Mouse (Mus musculus) megakaryocyte progenitor cell, adult 5-6 weeks (primary cell): ENCODE data around the gene Supt4a. TPM values are rescaled to one million over a fixed set of nuclear protein-coding genes. Genes with fewer than 3 reads are reported as not detected.

Source experiments
- ATAC-seq: replicated peaks from 2 replicates; pipeline ENCODE4 v1.8.0; 2016; ENCODE audit warnings: mild to moderate bottlenecking, moderate TSS enrichment, inconsistent platforms; ENCODE audit not compliant: poor library complexity
- total RNA-seq, 2 experiments: library from RNA; stranded (forward) in 1 of 2; stranded (reverse) in 1 of 2; fragments of 157-497, 149-512 nt in 1 of 2; fragments of 200-1000 nt in 1 of 2; gene quantifications; 2 replicates each; pipeline versions ENCODE4 v1.2.3 to v1.2.4; 2015 to 2017

Gene Supt4a
- total RNA-seq, 2 experiments from 2014 or later: 63.7 to 147 TPM

DNA sequence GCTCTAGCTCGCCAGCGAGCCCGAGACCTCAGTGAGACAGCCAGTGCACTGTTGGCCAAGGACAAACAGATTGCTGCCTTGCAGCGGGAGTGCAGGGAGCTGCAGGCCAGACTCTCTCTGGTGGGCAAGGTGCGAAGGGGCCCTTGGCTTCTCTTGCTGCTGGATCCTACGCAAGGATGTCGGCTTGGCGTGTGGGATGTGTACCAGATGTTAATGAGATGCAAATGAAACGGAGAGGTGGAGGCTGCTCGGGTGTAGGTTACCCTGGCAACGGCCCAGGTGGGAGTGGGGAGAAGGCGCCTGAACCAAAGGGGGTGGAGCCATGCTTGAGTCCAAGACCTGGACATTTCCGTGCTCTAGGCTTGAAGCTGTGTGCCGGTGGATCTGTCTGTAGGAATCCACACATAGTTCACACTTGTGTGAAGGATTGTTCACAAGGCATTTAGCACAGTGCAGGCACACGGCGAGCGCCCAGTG lies 26.2 kb downstream of the Supt4a start:
- no peak for ATAC-seq

DNA sequence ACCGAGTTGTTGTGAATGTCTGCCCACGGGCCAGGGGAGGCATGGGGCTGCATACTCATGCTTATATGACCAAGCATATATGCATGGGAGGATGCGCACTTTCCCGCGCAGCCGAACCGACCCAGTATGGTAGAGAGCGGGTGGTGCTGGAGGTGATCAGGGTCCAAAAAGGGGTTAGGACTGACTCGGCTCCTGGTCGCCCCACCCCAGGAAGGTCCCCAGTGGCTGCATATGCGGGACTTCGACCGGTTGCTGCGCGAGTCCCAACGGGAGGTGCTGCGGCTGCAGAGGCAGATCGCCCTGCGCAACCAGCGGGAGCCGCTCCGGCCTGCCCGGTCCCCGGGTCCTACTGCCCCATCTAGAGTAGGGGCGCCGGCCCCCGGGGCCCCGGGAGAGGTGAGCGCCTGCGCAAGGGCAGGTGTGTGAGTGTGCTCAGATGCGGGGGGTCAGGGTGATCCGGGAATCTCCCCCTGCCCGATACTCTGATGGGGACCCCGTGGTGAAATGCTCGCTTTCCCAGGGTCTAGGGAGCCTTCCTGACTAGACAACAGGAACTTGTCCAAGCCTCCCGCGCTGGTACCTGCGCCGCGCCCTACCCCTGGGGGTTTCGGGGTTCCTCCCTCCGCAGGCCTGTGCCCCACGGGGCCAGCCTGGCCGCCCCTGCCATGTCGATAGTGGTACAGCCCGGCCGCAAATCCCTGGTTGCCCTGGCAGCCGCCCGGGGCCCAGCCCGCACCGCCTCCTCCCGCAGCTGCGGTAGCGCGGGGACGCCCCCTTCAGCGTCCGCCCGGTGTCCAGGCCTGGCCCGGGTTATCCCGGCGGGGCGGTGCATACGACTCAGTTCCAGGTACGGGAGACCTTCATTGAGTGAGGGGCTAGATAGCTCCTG lies 26.9 kb downstream of the Supt4a start:
- ATAC-seq: no peak

DNA sequence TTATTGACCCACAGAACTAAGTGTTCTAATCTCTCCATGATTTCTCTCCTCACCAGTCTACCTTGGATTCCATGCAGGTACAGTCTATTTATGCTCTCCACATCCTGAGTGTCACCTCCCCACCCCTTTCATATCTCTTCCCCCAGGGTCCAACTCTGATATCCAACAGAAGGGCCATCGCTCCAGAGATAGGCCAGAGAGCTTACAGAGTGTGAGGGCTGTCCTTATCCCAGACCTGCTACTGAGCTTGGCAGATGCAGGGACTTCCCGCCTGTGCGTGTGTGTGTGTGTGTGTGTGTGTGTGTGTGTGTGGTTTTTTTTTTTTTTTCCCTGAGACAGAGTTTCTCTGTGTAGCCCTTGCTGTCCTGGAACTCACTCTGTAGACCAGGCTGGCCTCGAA lies 31.4 kb downstream of the Supt4a start:
- no peak for ATAC-seq

DNA sequence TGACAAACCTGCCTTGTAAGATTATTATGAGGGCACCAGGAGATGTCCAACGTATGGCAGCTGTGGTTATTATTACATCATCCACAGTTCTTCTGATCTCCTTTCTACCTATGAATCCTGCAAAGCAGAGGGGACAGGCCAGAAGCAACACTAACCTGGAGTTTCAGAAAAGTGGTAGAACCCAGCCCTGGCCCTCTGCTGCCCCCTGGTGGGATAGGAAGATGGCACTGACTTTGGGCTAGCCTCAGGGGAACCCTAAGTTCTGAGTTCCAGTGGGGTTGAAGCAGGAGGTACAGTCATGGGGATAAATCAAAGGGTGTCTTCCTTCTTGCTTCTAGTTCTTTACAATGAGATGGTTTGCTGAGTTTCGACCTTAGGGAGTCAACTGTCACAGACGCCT lies 33.6 kb downstream of the Supt4a start:
- ATAC-seq: peak; percentile 91

DNA sequence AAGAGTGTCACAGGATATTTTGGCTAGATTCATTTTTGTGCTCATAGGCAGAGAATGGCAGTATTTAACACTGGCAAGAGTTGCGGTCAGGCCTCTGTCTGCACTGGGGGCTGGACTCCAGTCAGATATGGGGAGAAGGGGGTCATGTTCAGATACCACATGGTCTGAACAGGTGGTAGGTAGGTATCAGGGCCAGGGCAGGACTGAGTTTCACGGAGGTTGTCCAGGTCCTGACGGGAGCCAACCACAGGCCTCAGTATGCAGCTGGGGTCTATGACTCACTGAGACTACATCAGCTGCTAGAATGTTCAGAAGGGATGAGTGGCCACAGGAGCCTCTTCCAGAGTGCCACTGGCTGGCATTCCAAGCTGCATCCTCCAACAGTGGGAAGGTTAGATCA lies 35.0 kb downstream of the Supt4a start:
- no peak for ATAC-seq

DNA sequence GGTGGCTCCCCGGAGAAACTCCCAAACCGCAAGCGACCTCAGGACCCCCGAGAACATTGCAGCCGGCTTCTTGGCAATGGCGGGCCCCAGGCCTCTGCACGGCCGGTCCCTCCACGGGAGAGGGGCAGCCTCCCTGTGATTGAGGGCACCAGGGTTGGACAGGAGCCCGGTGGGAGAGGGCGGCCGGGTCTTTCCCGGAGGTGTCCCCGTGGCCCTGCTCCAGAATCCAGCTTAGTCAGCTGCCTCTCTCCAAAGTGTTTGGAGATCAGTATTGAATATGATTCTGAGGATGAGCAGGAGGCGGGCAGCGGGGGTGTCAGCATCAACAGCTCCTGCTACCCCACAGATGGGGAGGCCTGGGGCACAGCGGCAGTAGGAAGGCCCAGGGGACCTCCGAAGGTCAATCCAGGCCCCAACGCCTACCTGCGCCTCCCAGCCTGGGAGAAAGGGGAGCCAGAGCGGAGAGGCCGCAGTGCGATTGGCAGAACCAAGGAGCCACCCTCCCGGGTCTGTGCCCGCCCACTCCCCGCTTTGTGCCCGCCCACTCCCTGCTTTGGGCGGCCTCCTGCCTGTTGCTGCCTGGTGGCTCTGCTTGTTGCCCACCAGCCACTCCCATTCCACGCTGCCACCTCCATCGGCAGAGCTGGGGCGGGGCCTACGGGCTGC lies 40.9 kb downstream of the Supt4a start:
- peak; percentile 91 for ATAC-seq

DNA sequence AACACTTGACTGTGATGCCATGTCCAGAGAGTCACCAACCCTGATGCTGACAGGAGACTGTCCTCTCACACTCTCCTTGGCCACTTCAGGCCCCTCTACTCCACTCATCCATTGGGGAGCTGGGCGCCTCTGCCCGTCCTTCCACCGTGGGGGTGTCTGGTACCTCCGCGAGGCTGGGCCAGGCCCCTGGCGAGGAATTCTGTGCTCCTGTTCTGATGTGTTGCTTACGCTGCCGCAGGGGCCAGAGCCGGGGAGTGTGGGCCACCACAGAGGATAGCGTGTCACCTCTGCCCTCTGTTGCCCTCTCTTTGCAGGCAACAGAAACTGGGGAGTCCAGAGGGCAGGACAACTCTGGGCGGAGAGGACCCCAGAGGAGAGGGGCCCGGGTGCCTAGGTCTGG lies 41.6 kb downstream of the Supt4a start:
- ATAC-seq: no peak

DNA sequence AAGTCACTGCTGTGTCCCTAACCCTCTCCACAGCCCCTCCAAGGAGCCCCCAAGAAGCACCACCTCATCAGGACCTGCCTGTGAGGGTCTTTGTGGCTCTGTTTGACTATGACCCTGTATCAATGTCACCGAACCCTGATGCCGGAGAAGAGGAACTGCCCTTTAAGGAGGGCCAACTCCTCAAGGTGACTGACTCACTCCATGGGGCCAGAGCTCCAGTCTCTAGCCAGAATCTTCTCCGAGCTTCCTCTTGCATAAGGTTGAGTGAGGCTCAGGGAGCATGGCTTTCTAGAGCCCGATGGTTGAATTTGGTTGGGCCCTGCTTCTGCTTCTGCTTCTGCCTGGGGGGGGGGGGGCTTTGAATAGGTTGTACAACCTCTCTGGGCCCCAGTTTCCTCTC lies 42.0 kb downstream of the Supt4a start:
- peak; percentile 51 for ATAC-seq

DNA sequence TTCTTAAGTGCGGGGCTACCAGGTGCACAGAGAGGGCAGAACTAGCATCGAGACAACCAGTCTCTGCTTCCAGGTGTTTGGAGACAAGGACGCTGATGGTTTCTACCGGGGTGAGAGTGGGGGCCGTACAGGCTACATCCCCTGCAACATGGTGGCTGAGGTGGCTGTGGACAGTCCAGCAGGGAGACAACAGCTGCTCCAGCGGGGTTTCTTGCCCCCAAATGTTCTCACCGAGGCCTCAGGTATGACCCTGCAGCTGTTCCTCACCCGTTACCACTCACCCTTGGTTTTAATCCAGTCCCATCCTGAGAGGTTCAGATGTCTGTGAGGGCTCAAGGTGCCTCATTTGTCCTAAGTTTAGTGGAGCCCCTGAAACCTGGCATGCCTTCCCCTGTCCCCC lies 42.8 kb downstream of the Supt4a start:
- no peak for ATAC-seq

DNA sequence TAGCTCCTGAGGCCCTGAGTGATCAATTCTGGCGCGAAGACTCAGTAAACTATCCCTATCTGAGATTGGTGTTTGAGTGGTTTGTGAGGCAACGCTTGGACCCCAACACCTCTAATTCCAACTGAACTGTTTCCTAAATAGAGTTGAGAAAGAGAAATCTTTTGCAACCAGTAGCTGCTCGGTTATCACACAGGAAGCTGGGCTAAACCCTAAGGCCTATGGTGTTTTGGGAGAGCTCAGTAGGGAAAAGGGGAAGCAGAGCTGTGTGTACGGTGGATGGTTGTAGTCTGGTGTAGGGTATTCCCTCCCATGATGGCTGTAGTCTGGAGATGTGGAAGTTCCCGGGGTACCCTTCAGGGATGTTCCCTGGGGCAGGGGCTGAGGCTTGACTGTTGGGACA lies 52.7 kb downstream of the Supt4a start:
- ATAC-seq: peak; percentile 59

Other genes with a start within 250 kb of the Supt4a start
- not detected in 2 replicates for gene Gm11492, start 170.9 kb upstream of the Supt4a start, total RNA-seq (2015)
- gene Gm11492, start 170.9 kb upstream of the Supt4a start, total RNA-seq (2017): not detected in 2 replicates
- 1.6 and 2.7 TPM in 2 replicates for gene Sept4, start 168.6 kb upstream of the Supt4a start, total RNA-seq (2015)
- gene Sept4, start 168.6 kb upstream of the Supt4a start, total RNA-seq (2017): 1.5 and 4.8 TPM in 2 replicates
- gene Mtmr4, start 145.4 kb upstream of the Supt4a start, total RNA-seq (2015): 14.4 and 15.7 TPM in 2 replicates
- gene Mtmr4, start 145.4 kb upstream of the Supt4a start, total RNA-seq (2017): 20.9 and 25.0 TPM in 2 replicates
- not detected in 2 replicates for gene Hsf5, start 120.4 kb upstream of the Supt4a start, total RNA-seq (2015)
- gene Hsf5, start 120.4 kb upstream of the Supt4a start, total RNA-seq (2017): not detected in 2 replicates
- 3.0 and 5.1 TPM in 2 replicates for gene Rnf43, start 74.8 kb upstream of the Supt4a start, total RNA-seq (2015)
- 2.2 and 3.0 TPM in 2 replicates for gene Rnf43, start 74.8 kb upstream of the Supt4a start, total RNA-seq (2017)
- gene Tspoap1, start 23.0 kb downstream of the Supt4a start, total RNA-seq (2015): 34.1 and 38.5 TPM in 2 replicates
- 47.0 and 66.4 TPM in 2 replicates for gene Tspoap1, start 23.0 kb downstream of the Supt4a start, total RNA-seq (2017)
- 13,257 and 15,415 TPM in 2 replicates for gene Mpo, start 56.0 kb downstream of the Supt4a start, total RNA-seq (2015)
- gene Mpo, start 56.0 kb downstream of the Supt4a start, total RNA-seq (2017): 8,081 and 8,928 TPM in 2 replicates
- 0.05 TPM in 1 of 2 replicates, not detected in the other for gene Lpo, start 90.7 kb downstream of the Supt4a start, total RNA-seq (2015)
- gene Lpo, start 90.7 kb downstream of the Supt4a start, total RNA-seq (2017): 0.03 TPM in 1 of 2 replicates, not detected in the other
- 3.0 and 4.7 TPM in 2 replicates for gene Mks1, start 115.7 kb downstream of the Supt4a start, total RNA-seq (2015)
- 5.5 and 6.0 TPM in 2 replicates for gene Mks1, start 115.7 kb downstream of the Supt4a start, total RNA-seq (2017)
- gene Epx, start 138.0 kb downstream of the Supt4a start, total RNA-seq (2015): 5.8 and 9.0 TPM in 2 replicates
- 12.4 and 19.8 TPM in 2 replicates for gene Epx, start 138.0 kb downstream of the Supt4a start, total RNA-seq (2017)
- not detected in 2 replicates for gene Olfr462, start 154.7 kb downstream of the Supt4a start, total RNA-seq (2015)
- gene Olfr462, start 154.7 kb downstream of the Supt4a start, total RNA-seq (2017): not detected in 2 replicates
- not detected in 2 replicates for gene Olfr463, start 159.8 kb downstream of the Supt4a start, total RNA-seq (2015)
- not detected in 2 replicates for gene Olfr463, start 159.8 kb downstream of the Supt4a start, total RNA-seq (2017)
- not detected in 2 replicates for gene Olfr464, start 183.4 kb downstream of the Supt4a start, total RNA-seq (2015)
- gene Olfr464, start 183.4 kb downstream of the Supt4a start, total RNA-seq (2017): not detected in 2 replicates
- 11.1 and 12.8 TPM in 2 replicates for gene Dynll2, start 250.0 kb downstream of the Supt4a start, total RNA-seq (2015)
- 9.7 and 18.0 TPM in 2 replicates for gene Dynll2, start 250.0 kb downstream of the Supt4a start, total RNA-seq (2017)